Mouse (Mus musculus) megakaryocyte progenitor cell, adult 5-6 weeks (primary cell): ENCODE results near the gene Vps26c. TPM values are rescaled to one million over a fixed set of nuclear protein-coding genes. Genes with fewer than 3 reads are reported as not detected.
"Not testable (repeated sequence)": the region's sequence is repeated elsewhere in the genome, so short reads cannot be mapped to it uniquely, and the experiment has no call there.

ENCODE experiments used
- ATAC-seq: replicated peaks from 2 replicates; pipeline ENCODE4 v1.8.0; 2016; ENCODE audit warnings: mild to moderate bottlenecking, moderate TSS enrichment, inconsistent platforms; ENCODE audit not compliant: poor library complexity
- total RNA-seq, 2 experiments: library from RNA; stranded (forward) in 1 of 2; stranded (reverse) in 1 of 2; fragments of 157-497, 149-512 nt in 1 of 2; fragments of 200-1000 nt in 1 of 2; gene quantifications; 2 replicates each; pipeline versions ENCODE4 v1.2.3 to v1.2.4; 2015 to 2017

The Vps26c gene
- total RNA-seq, 2 experiments from 2014 or later = 21.8 to 32.9 TPM

GRCm38 (mm10) chr16:94497176-94497575, 29.5 kb downstream of the Vps26c start:
- ATAC-seq = not testable (repeated sequence)

DNA sequence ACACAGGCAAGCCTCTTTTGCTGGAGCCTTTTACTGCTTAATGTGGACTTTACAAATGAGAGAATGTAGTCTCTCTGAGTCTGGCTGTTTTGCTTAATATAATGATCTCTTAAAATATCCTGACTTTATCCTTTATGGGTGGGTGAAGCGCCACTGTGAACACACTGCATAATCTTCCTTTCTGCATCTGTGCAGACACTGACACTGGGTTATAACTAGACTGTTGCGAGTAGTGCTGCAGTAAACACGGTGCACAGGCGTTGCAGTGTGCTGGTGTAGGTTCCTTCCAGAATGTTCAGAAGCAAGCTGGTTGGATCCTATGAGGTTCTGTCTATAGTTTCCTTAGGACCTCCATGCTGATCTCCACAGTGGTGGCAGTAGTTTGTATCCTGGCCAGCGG, 37.3 kb downstream of the Vps26c start:
- no peak for ATAC-seq

- no peak for ATAC-seq
Observed at GRCm38 (mm10) chr16:94487341-94487740, 39.3 kb downstream of the Vps26c start.

DNA sequence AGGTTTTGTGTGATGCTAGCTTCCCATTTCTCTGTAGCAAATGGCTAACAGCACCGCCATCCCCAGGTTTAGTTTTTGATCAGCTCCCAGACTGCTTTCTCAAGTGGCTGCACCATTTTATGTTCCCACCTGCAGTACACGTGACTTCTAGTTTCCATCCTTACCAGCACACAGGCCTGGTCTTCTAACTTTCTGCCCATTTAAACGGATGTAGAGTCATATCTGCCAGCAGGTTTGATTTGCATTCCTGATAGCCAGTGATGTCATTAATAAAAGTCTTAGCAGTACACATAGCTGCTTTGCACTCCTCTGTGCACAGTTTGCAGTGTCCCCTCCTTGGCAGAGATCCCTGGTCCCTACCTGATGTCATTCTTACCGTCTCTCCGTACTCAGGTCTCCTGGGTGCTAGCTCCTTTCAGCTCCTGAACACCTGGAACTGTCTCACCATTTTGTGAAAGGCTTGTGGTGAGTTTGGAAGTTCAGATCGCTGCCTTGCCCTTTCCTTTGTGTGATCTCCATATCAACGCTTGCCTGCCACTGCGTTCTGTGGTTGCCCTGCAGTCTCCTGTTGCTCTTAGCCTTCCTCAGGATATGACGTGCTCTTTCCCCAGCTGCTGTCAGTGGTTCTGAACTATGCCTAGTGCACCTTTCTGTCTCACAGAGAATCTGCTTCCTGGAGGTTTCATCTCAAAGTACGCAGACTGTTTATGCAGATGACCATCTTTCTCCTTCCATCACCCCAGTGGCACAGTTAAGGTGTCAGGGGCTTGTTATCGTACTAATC, 41.7 kb downstream of the Vps26c start:
- ATAC-seq = peak; percentile 80

- no peak for ATAC-seq
Observed at GRCm38 (mm10) chr16:94473086-94473822, 53.4 kb downstream of the Vps26c start.

- ATAC-seq = no peak
Observed at GRCm38 (mm10) chr16:94472515-94472951, 54.1 kb downstream of the Vps26c start.

- no peak for ATAC-seq
Observed at GRCm38 (mm10) chr16:94468391-94468790, 58.2 kb downstream of the Vps26c start.

DNA sequence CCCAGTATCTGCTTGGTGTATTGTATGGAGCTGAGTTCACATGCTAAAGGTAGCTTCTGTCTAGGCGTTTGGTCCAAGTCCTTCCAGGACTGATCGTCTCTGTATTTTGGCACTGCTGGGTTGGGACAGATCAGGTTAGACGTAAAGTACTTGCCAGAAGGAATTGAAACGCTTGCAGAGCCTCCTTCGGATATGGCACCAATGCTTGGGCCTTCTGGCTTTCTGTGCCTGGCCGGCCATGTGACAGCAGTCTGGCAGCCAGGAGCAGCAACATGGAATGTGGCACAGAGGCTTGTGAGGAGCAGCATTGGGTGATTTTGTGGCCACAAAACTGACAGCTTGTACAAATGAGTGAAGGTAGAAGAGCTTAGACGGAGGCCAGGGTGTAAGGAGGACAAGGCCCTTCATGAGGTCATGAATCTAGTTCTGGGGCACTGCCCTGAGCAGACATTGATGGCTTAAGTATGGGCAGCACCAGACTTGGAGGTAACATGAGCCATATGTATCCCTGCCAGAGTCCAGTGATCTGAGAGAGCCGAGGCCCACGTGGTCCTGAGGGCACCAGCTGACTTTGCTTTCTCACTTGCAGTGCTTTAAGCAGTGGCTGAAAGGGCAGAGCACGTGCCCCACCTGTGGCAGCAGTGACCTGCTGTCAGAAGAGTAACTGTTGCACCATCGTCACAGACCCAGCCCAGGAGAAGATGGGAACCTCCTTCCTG, 59.1 kb downstream of the Vps26c start:
- no peak for ATAC-seq

GRCm38 (mm10) chr16:94466317-94466716, 60.3 kb downstream of the Vps26c start:
- ATAC-seq = not testable (repeated sequence)

GRCm38 (mm10) chr16:94465900-94466299, 60.7 kb downstream of the Vps26c start:
- no peak for ATAC-seq

DNA sequence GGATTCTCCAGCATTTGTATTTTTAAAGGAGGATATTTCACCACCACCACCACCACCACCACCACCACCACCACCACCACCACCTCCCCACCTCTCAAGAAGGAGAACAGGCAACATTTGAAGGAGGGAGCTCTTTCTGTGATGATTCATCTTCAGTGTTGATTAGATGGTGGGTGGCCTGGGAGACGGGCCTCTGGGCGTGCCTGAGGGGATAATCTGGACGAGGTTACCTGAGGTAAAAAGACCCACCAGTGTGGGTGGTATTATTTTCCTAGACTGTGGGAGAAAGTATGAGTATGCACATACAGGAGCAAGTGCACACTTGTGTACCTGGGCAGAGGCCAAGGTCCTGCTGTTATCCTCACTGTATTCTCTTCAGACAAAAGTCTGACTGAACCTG, 62.6 kb downstream of the Vps26c start:
- no peak for ATAC-seq

DNA sequence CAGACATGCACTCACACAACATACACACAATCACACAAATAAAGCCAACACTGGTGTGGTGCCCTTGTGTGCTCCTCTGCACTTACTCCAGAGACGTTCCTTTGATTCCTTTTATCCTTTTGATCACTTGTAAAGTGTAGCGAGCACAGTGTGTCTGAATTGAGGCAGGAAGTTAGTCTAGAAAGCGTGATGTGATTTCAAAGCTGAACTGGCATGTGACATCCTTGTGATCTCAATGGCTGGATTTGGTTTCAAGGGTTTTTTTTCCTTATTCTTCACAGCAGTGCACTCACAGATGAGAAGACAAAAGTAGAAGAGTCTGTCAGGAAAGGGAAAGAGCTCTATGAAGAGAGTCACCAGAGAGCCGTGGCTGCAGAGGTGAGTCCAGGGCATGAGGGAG, 72.5 kb downstream of the Vps26c start:
- no peak for ATAC-seq

- no peak for ATAC-seq
Observed at GRCm38 (mm10) chr16:94452768-94453167, 73.9 kb downstream of the Vps26c start.

DNA sequence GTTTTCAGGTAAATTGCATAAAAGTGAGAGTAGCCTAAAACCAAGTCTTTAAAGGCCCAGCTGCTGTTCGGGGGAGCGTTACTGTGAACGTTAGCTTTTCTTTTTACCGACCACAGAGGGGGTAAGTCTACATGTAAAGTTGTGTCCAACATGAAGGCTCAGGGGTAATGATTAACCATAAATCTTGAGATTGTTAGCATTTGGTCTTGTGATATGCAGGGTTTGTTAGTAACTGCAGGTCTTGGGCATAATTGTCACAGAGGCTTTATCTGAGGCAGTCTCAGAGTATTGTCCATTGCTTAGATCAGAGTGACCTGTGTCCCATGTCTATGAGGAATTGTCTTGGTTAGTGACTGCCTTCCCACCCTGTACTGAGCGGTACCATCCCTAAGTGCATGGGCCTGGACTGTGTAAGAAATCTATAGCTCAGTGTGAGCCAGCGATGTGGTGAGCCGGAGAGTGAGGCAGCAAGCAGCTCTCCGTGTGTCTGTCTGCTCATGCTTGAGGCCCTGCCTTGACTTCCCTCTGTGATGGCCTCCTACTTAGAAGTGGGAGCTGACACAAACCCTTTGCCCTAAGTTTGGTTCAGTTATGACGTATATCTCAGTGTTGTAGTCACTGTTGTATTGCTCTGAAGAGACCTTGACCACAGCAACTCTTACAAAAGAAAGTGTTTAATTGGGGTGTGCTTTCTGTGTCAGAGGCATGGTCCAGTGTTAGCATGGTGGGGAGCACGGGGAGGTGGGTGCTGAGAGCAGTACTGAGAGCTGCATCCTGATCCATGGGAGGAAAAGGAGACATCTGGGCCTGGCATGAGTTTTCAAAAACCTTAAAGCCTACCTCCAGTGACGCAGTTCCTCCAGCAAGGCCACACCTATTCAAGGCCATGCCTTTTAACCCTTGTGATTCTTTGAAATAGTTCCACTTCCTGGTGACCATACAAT, 74.8 kb downstream of the Vps26c start:
- ATAC-seq = no peak

DNA sequence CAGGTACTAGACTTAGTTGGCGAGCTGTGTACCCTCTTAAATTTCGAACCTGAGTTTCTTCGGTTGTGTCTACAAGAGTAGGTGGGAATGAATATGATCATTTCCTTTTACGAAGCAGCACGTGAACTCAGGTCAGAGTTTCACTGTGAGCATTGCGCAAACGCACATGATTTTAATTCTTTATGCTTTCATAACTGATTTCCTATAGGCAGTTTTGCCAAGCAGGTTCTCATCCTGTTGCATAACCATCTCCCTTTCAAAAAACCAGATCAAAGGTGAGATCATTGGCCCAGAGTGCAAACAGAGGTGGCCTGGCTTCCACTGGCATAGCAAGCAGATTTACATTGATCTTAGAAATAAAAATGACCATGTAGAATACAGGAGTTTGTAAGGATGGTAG, 77.0 kb downstream of the Vps26c start:
- peak; percentile 39; the same call in 1 of the 2 replicates for ATAC-seq

DNA sequence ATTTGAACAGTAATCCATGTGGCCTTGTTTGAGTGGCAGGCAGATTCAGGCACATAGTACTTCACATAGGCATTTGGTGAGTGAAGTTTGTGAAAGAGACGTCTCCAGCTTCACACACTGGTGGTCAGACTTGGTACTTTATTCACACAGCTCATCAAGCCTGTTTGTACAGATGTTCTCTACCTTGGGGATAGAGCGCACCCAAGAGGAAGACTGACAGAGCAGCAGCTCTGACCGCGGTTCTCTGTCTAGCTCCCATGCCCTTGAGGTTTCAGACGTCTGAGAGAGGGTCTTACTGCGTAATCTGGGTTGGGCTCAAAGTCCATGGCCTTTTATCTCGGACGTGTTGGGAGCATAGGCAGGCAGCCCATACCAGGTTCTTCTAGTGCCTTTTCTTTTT, 77.5 kb downstream of the Vps26c start:
- peak; percentile 83 for ATAC-seq
